Comparison of ENCODE assay signal across 8 mouse cellular contexts in the genomic region with DNA sequence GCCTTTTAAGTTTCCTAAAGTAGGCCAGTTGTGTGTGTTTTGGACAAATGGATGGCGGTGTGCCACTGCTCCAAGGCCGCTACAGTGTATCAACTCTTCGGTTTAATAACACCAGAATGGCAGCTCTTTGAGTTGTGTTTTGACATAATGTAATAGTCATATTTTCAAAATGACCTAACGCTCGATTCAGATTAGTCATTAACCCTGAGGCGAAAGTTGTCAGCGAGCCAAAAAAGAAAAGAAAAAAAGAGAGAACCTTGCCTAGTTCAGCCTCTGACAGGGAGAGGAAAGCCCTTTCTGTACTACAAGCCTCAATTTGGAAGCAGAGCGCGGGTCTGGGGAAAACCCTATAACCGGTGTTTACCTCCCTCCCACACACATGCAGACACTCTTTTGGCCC. TPM values are rescaled to one million over a fixed set of nuclear protein-coding genes. Genes with fewer than 3 reads are reported as not detected.
DNase-seq lines count a peak whose midpoint lies in the region; ATAC-seq and TF ChIP-seq lines count a peak whose summit lies in the region.

No protein-coding gene starts in this region.

- peak; percentile 46 for ATAC-seq in Patski
- ATAC-seq in forebrain, embryonic 13.5 days = peak; percentile 39
- ATAC-seq in kidney, embryonic 16.5 days (ENCODE audit: low FRiP score, low TSS enrichment) = peak; percentile 14; the same call in 1 of the 2 replicates
- ATAC-seq in midbrain, embryonic 11.5 days (ENCODE audit: low FRiP score) = peak; percentile 25

- H3K9me3 ChIP-seq in forebrain, embryonic 13.5 days (replicated peaks) = no peaks in the 10 kb centered on the region
- no peaks in the 10 kb centered on the region for H3K9me3 ChIP-seq in kidney, embryonic 16.5 days (ENCODE audit: low read length)
- no peaks in the 10 kb centered on the region for H3K9me3 ChIP-seq in midbrain, embryonic 11.5 days (ENCODE audit: control insufficient read depth, low read length)

- H3K27me3 ChIP-seq in Patski = no peaks in the 10 kb centered on the region
- H3K27me3 ChIP-seq in forebrain, embryonic 13.5 days = no peaks in the 10 kb centered on the region
- H3K27me3 ChIP-seq in kidney, embryonic 16.5 days (ENCODE audit: insufficient read depth, low read length) = no peaks in the 10 kb centered on the region
- no peaks in the 10 kb centered on the region for H3K27me3 ChIP-seq in midbrain, embryonic 11.5 days (ENCODE audit: control insufficient read depth, insufficient read depth, low read length)

- POLR2A ChIA-PET in Patski (lab: Charles Lee) = interaction anchor here (0.6 to 2.3 kb wide), 6 partner anchors 22 to 120 kb away, joined by 3 to 9 read pairs (median 5); no protein-coding TSS in a partner anchor

- 23% methylated on average over 10 of the region's 10 CpGs for WGBS in forebrain, embryonic 13.5 days
- 10% methylated on average over 10 of the region's 10 CpGs for WGBS in kidney, embryonic 16.5 days
- 28% methylated on average over 10 of the region's 10 CpGs for WGBS in midbrain, embryonic 11.5 days

- TF ChIP-seq CTCF in layer of hippocampus, adult 2 months (conservative IDR thresholded peaks at IDR 0.05) = no peak
- TF ChIP-seq CTCF in Patski (IDR thresholded peaks at IDR 0.05) = no peak

- peaks cover 28% of the 10 kb centered on the region for H3K4me1 ChIP-seq in forebrain, embryonic 13.5 days
- peaks cover 43% of the 10 kb centered on the region for H3K4me1 ChIP-seq in kidney, embryonic 16.5 days (ENCODE audit: insufficient read depth, low read length)
- H3K4me1 ChIP-seq in midbrain, embryonic 11.5 days (ENCODE audit: control insufficient read depth, insufficient read depth, low read length) = peaks cover 11% of the 10 kb centered on the region

- in situ Hi-C loops in Patski (cut with MboI; ENCODE audit: low pct_unique_long_range_greater_than_20kb) = no loop called here

- peak overlapping the region; percentile 27 for H3K9ac ChIP-seq in forebrain, embryonic 13.5 days
- peak overlapping the region; percentile 92 for H3K9ac ChIP-seq in kidney, embryonic 16.5 days (replicated peaks; ENCODE audit: low read length)
- peak overlapping the region; percentile 81 for H3K9ac ChIP-seq in midbrain, embryonic 11.5 days (ENCODE audit: low read length)

- H3K4me2 ChIP-seq in forebrain, embryonic 13.5 days = peak overlapping the region; percentile 98
- H3K4me2 ChIP-seq in kidney, embryonic 16.5 days (replicated peaks; ENCODE audit: low read depth, low read length) = peak overlapping the region; percentile 81
- peak overlapping the region; percentile 92 for H3K4me2 ChIP-seq in midbrain, embryonic 11.5 days

- no peaks in the 10 kb centered on the region for H3K36me3 ChIP-seq in forebrain, embryonic 13.5 days (ENCODE audit: poor library complexity, severe bottlenecking)
- no peaks in the 10 kb centered on the region for H3K36me3 ChIP-seq in kidney, embryonic 16.5 days (ENCODE audit: insufficient read depth, low read length)
- H3K36me3 ChIP-seq in midbrain, embryonic 11.5 days (ENCODE audit: control insufficient read depth, insufficient read depth, low read length) = no peaks in the 10 kb centered on the region

- H3K4me3 ChIP-seq in layer of hippocampus, adult 2 months = peak overlapping the region; percentile 55
- H3K4me3 ChIP-seq in forebrain, embryonic 13.5 days = peak overlapping the region; percentile 73
- H3K4me3 ChIP-seq in kidney, embryonic 16.5 days (ENCODE audit: low read length) = peak overlapping the region; percentile 88
- H3K4me3 ChIP-seq in midbrain, embryonic 11.5 days (ENCODE audit: low read depth, low read length) = peak overlapping the region; percentile 68

- CTCF ChIA-PET in Patski (lab: Charles Lee) = interaction anchor here (0.8 to 2.8 kb wide), 3 partner anchors 47 to 89 kb away, joined by 3 to 15 read pairs (median 3); no protein-coding TSS in a partner anchor

- DNase-seq in layer of hippocampus, adult 2 months (ENCODE audit: low spot score in 2 of 2) = no peak
- DNase-seq in layer of hippocampus, postnatal 36 days = no peak
- peak; percentile 69 for DNase-seq in Patski (ENCODE audit: low read depth, low spot score)
- no peak for DNase-seq in midbrain, embryonic 11.5 days (ENCODE audit: low spot score, missing footprints)
- DNase-seq in ovary, postnatal 10 days (ENCODE audit: low spot score) = no peak
- DNase-seq in layer of hippocampus, adult 18-20 months (ENCODE audit: low spot score in 2 of 2) = no peak

- peak overlapping the region; percentile 85 for H3K27ac ChIP-seq in layer of hippocampus, adult 2 months
- no peak overlapping the region for H3K27ac ChIP-seq in forebrain, embryonic 13.5 days
- peak overlapping the region; percentile 89 for H3K27ac ChIP-seq in kidney, embryonic 16.5 days (ENCODE audit: low read length)
- H3K27ac ChIP-seq in midbrain, embryonic 11.5 days (ENCODE audit: low read depth, low read length) = no peak overlapping the region

RNA-seq across cellular contexts. Expression of gene Cnksr3, which starts 0.5 kb away (rescaled TPM):
- total RNA-seq in layer of hippocampus, adult 2 months (2021) = 1 to 10 TPM; 4.8 to 5.3 TPM
- 1 to 10 TPM; 5.3 to 7.2 TPM for total RNA-seq in layer of hippocampus, postnatal 36 days (2021)
- 88.3 TPM for polyA plus RNA-seq in Patski (2021)
- polyA plus RNA-seq in forebrain, embryonic 13.5 days (2015; fragmentation: Nextera tagmentation; extraction: Ambion mirVana) = 3.8 and 4.2 TPM in 2 replicates
- 18.5 and 19.9 TPM in 2 replicates for polyA plus RNA-seq in kidney, embryonic 16.5 days (2015; fragmentation: Nextera tagmentation; extraction: Ambion mirVana)
- 6.7 and 7.4 TPM in 2 replicates for polyA plus RNA-seq in midbrain, embryonic 11.5 days (2014; fragmentation: Nextera tagmentation; extraction: Ambion mirVana)
- total RNA-seq in layer of hippocampus, adult 18-20 months (2021) = 1 to 10 TPM; 3.7 to 4.6 TPM

Comparison
In these comparisons a context has a peak if more than half of its experiments do, and no peak if none do; other contexts are left out.
1. H3K27ac ChIP-seq: peak in layer of hippocampus, adult 2 months (single experiment) and kidney, embryonic 16.5 days (single experiment); none in forebrain, embryonic 13.5 days (single experiment) and midbrain, embryonic 11.5 days (single experiment).
2. H3K9ac ChIP-seq: peak in every context shown above with its lines; median percentile 92 in kidney, embryonic 16.5 days; 81 in midbrain, embryonic 11.5 days; 27 in forebrain, embryonic 13.5 days.
3. Peak in every context shown above with its lines, with median percentiles within 50 percentile points of each other: H3K4me3 ChIP-seq, ATAC-seq and H3K4me2 ChIP-seq.